Mouse (Mus musculus): ENCODE data around the gene Hist2h3b. TPM values are rescaled to one million over a fixed set of nuclear protein-coding genes. Genes with fewer than 3 reads are reported as not detected.
"Not testable (repeated sequence)": the region's sequence is repeated elsewhere in the genome, so short reads cannot be mapped to it uniquely, and the experiment has no call there.

Gene Hist2h3b
- total RNA-seq, 2 experiments from 2014 or later, result 24.6 to 29.5 TPM

DNA sequence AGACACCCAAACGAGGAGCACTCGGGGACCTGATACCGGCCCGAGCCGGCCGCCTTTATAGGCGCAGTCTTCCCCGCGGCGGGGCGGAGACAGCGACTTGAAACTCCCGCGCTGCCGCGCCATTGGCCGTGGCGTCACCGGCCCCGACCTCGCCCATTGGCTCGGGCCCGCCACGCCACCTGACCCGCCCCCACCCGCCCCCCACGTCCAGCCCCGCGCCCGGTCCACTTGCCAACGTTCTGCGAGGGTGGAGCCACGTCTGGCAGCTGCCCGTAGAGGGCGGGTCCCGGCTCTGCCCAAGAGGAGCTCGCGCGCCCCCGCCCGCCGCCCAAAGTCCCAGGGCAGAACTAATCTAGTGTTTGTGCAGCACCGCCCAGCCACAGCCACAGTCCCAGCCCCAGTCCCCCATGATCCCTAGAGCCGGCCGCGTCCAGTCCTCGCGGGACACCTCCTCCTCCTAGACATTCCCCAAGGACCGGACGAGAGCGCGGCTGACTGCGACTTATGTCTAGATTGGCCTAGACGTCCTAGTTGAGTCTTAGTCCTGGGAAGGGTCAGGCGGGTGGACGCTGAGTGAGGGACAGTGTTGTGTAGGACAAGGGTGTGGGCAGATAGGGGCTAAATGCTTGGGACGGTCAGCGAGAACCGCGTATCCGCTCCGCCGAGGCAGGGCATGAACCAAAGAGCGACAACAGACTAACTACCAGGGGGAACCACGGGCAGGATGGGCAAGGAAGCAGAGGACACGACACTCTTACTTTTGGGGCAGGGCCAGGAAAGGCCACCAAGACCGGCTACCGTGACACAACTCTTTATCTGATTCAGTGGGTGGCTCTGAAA lies 29.3 kb upstream of the Hist2h3b start, which contains the start of gene Hist2h3c2:
Gene Hist2h3c2, minus strand, starts transcription at position 174 of the 840 bp plus-strand sequence.
- DNase-seq, result peak; percentile 85

DNA sequence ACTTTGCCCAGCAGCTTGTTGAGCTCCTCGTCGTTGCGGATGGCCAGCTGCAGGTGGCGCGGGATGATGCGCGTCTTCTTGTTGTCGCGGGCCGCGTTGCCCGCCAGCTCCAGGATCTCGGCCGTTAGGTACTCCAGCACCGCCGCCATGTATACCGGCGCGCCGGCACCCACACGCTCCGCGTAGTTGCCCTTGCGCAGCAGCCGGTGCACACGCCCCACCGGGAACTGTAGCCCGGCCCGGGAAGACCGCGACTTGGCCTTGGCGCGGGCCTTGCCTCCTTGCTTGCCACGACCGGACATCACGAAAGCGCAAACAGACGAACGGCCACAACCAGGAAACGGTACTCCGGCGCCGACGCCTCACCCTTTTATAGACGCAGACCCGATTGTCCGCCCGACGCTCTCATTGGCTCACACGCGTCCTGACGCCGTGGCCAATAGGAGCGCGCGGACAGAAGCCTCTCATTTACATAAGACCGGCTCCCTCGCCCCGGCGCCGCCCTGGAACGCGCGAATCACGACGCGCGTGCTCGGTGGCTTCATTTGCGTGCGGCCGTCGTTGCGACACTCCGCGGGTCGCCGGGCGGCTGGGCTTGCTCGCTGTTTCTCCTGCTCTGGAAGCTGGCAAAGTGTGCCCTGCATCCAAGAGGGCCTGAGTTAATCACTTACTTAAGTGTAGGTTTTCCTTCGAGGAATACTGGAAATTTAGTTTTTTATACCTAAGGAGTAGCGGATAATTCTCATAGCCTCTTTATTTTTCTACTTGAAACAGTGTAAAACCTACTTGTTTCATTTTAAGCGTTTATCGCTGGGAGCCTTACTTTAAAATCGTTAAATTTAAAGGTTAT lies 28.3 kb upstream of the Hist2h3b start, which contains the start of gene Hist2h2aa2:
Gene Hist2h2aa2, minus strand, starts transcription at position 328 of the 850 bp plus-strand sequence.
- peak; percentile 94 for DNase-seq

DNA sequence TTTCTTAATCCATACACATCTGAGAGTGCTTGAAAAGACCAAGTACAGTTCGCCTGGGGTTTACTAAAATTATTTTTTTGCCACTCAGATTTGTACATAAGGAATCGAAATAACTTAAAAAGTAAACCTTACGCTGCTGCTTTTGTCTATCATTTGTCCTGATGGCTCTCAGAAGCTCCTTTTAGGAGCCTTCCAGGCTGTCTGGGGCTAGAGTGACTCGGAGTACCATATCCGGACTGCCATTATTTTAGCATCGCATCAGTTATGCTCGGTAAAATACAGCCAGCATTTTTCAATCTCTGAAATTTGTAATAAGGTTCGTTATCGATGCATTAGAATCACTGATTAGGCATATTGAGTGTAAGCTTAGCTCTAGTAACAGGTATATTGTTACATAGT lies 27.7 kb upstream of the Hist2h3b start:
- DNase-seq, result no peak

GRCm38 (mm10) chr3:96243921-96244572 lies 24.4 kb upstream of the Hist2h3b start:
- DNase-seq, result no peak

- peak; percentile 89 for DNase-seq
These were observed 23.2 kb upstream of the Hist2h3b start, which contains the start of gene Hist2h2aa1 for GRCm38 (mm10) chr3:96245003-96245886. Gene Hist2h2aa1 (plus strand): TSS chr3:96245497.

GRCm38 (mm10) chr3:96246018-96246417 lies 22.4 kb upstream of the Hist2h3b start:
- DNase-seq, result not testable (repeated sequence)

- peak; percentile 47 for DNase-seq
These were observed 22.0 kb upstream of the Hist2h3b start, which contains the start of gene Hist2h3c1 for GRCm38 (mm10) chr3:96246427-96246856. Gene Hist2h3c1 (plus strand): TSS chr3:96246685.

- DNase-seq, result no peak
These were observed 20.9 kb upstream of the Hist2h3b start for GRCm38 (mm10) chr3:96247356-96248140.

DNA sequence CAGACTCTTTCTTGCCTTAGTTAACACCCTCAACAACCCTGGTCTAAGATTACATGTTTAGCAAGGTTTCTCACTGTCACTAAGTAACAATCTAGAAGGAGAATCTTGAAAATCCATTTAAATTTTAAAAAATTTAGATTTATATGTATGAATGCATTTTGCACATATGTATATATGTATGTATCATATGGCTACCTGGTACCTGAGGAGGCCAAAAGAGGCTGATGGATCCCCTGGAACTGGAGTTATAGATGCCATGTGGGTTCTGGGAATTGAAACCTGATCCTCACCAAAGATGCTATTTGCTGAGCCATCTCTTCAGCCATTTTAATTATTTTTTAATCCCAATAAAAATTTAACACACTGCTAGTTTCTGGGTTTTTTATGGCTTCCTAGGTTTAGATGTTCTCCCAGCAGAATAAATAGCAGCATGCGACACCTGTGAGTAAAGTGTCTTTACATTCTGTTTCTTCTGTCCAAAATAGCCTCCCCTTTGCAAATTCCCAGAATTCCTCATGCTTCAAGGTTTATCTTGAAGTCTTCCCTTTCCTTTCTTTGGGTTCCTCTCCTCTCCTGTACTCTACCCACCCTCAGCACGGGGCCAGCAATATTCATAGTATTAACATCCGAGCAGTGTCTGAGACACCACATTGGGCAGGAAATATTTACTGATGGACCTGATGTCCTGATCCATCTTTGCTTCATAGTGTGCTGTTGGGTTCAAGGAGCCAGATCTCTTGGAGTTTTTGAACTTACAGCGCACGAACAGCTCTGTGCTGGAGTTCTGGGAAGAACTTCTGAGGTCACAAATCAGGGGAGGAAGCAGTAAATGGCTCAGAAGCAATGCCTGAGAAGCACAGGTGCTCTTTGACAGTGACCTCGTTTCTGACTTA lies 20.1 kb upstream of the Hist2h3b start:
- no peak for DNase-seq

- no peak for DNase-seq
These were observed 19.5 kb upstream of the Hist2h3b start for GRCm38 (mm10) chr3:96249034-96249345.

- DNase-seq, result no peak
These were observed 17.6 kb upstream of the Hist2h3b start for GRCm38 (mm10) chr3:96250890-96251289.

GRCm38 (mm10) chr3:96251787-96252186 lies 16.7 kb upstream of the Hist2h3b start:
- DNase-seq, result no peak

- DNase-seq, result no peak
These were observed 13.6 kb upstream of the Hist2h3b start for GRCm38 (mm10) chr3:96254683-96255355.

DNA sequence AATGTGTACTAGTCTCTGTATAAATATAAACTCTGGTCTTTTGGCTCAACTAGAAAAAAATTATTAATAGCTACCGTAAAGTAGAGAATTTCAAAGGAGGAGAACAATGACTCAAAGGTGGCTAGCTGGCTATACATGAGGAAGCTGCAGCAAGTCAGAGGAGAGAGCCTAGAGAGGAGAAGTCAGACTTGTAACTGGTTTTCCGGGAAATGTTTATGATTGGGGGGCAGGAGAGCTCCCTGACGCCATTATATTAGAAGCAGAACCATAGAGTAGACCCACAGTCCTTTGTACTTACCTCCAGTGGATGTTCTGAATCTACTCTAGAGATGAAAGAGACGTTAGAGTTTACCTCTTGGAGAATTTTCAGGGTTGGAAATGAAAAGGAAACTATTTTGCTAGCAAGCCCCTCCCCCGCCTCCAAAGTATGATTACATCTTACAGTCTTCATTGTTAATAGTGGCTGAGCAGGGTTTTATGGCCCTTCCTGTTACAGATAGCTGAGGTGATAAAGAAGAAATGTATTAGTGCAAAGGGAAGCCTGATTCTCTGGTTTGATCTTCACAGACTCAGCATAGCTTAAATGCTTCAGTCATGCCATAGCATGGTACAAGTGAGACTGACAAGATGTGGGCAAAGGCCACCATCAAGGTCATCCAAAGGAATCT lies 12.4 kb upstream of the Hist2h3b start:
- no peak for DNase-seq

GRCm38 (mm10) chr3:96257190-96257589 lies 11.3 kb upstream of the Hist2h3b start:
- no peak for DNase-seq

DNA sequence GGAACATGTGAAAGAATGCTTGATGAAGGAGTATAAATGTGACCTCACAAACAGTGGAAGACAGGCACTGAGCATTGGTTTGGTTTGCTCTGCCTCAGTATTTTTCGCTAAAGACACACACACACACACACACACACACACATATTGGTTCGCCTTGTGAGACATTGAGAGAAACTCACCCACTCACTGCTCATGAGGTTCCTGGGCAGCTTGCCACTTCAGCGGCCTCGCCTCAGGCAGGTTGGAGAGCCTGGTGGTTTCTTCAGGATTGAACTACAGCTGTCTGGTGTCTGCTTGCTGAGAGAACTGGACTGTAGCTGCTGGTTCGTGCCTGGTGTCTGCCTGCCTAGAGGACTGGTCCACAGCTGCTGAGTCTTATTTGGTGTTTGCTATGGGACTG lies 8.2 kb upstream of the Hist2h3b start:
- DNase-seq, result no peak

DNA sequence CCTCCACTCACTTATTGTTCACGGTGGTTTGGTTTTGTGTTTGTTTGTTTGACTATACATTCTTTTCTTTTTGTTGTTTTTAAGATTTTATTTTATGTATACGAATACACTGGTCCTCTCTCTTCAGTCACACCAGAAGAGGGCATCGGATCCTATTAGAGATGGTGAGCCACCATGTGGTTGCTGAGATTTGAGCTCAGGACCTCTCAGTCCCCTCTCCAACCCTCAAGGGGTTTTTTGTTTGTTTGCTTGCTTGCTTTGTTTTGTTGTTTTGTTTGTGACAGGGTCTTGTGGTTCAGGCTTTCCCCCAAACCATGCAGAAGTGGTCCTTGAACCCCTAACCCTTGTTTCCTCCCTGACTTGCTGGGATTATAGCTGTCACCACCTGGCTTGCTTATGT lies 6.8 kb upstream of the Hist2h3b start:
- no peak for DNase-seq

DNA sequence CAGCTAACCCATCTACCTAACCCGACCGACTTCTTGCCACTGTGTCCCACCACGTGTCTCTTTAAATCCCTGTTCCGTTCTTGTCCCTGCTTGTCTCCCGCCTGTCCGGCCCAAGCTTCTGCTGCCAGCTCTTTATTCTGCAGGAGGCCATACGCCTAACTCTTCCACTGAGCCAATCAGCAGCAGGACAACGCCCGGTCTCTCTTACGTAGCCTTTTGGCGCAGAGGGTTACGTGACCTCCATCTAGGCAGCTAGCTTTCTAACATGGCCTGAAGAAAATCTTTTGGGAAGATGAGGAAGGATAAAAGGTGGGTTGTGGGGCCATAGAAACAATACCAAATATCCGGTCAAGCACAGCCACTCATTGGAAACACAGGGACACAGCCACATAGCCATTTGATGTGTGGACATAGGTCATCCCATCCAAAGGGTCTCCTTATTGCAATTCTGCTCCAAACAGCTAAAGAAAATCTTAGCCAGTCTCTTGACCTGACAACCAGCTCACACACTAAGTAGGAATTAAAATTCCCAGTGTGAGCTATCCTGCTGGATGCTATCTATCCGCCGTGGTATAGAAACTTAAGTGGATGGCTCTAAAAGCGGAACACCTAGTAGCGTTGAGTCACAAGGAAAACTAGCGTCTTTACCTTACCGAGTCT lies 6.1 kb upstream of the Hist2h3b start:
- peak; percentile 86 for DNase-seq
